Mouse (Mus musculus): ENCODE data around the gene Gm11541.
"Not testable (repeated sequence)": the region's sequence is repeated elsewhere in the genome, so short reads cannot be mapped to it uniquely, and the experiment has no call there.

Gm11541 gene

GRCm38 (mm10) chr11:94697140-94697539 lies 7.2 kb downstream of the Gm11541 start:
- DNase-seq (ENCODE audit: low spot score): no peak

- DNase-seq (ENCODE audit: low spot score): no peak
Observed at GRCm38 (mm10) chr11:94695508-94695907, 8.8 kb downstream of the Gm11541 start.

- not testable (repeated sequence) for DNase-seq (ENCODE audit: low spot score)
Observed at GRCm38 (mm10) chr11:94692502-94692901, 11.8 kb downstream of the Gm11541 start.

- DNase-seq (ENCODE audit: low spot score): no peak
Observed at GRCm38 (mm10) chr11:94687178-94687577, 17.1 kb downstream of the Gm11541 start.

GRCm38 (mm10) chr11:94682427-94682826 lies 21.9 kb downstream of the Gm11541 start:
- DNase-seq (ENCODE audit: low spot score): no peak

GRCm38 (mm10) chr11:94681640-94682039 lies 22.7 kb downstream of the Gm11541 start:
- no peak for DNase-seq (ENCODE audit: low spot score)

GRCm38 (mm10) chr11:94680639-94681038 lies 23.7 kb downstream of the Gm11541 start:
- DNase-seq (ENCODE audit: low spot score): peak; percentile 14

- no peak for DNase-seq (ENCODE audit: low spot score)
Observed at GRCm38 (mm10) chr11:94677607-94678145, 26.6 kb downstream of the Gm11541 start.

- DNase-seq (ENCODE audit: low spot score): peak; percentile 88
Observed at GRCm38 (mm10) chr11:94676754-94677606, 27.3 kb downstream of the Gm11541 start, which contains the start of gene Xylt2. Gene Xylt2, minus strand, starts transcription at chr11:94677515.

- no peak for DNase-seq (ENCODE audit: low spot score)
Observed at GRCm38 (mm10) chr11:94676308-94676707, 28.0 kb downstream of the Gm11541 start.

- DNase-seq (ENCODE audit: low spot score): no peak
Observed at GRCm38 (mm10) chr11:94675446-94675845, 28.9 kb downstream of the Gm11541 start.

GRCm38 (mm10) chr11:94674984-94675383 lies 29.3 kb downstream of the Gm11541 start:
- no peak for DNase-seq (ENCODE audit: low spot score)

GRCm38 (mm10) chr11:94665281-94665680 lies 39.0 kb downstream of the Gm11541 start:
- no peak for DNase-seq (ENCODE audit: low spot score)

- DNase-seq (ENCODE audit: low spot score): no peak
Observed at GRCm38 (mm10) chr11:94661344-94661743, 43.0 kb downstream of the Gm11541 start.

- DNase-seq (ENCODE audit: low spot score): peak; percentile 82
Observed at GRCm38 (mm10) chr11:94653663-94654436, 50.4 kb downstream of the Gm11541 start, which contains the start of the genes Mrpl27 and Eme1. Gene Mrpl27, plus strand, starts transcription at chr11:94653767. Gene Eme1, minus strand, starts transcription at chr11:94653964.

- DNase-seq (ENCODE audit: low spot score): peak; percentile 22
Observed at GRCm38 (mm10) chr11:94652973-94653372, 51.3 kb downstream of the Gm11541 start.

GRCm38 (mm10) chr11:94651241-94651640 lies 53.1 kb downstream of the Gm11541 start:
- DNase-seq (ENCODE audit: low spot score): not testable (repeated sequence)

GRCm38 (mm10) chr11:94646457-94646856 lies 57.8 kb downstream of the Gm11541 start:
- DNase-seq (ENCODE audit: low spot score): no peak

Data from c-Kit-positive CD71-positive TER-119-positive erythroid progenitor cells, embryonic 14.5 days (primary cell).